Mouse (Mus musculus): Measurements from ENCODE around the gene Phospho1.

DNA sequence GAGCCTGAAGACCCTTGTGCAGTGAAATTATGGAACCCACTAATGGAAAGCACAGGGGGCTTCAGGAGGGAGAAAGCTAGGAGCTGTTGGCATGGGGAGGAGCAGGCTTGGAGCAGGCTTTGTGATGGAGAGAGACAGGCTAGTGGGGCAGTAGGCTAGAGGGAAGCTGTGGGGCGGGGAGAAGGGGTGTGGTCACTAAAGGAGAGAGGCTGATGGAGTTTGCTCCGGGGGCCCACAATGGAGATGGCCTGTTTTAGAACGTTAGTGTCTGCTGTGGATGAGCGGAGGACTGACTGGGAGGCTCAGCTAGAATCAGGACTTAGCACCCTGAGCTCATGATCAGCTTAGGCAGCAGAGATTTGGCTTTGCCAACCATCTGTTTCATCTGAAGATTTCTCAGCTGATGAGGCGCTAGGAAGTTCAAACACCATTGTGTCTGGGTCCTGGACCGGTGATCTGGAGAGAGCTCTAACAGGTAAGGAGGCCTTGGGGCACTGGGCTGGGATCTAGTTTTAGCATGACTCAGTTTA lies 19.2 kb downstream of the Phospho1 start:
- TF ChIP-seq EP300 (IDR thresholded peaks at IDR 0.05; ENCODE audit: low read depth) (no peak), CTCF (IDR thresholded peaks at IDR 0.05; ENCODE audit: low read depth) (no peak)

All from liver, embryonic 14.5 days (tissue).